Mouse (Mus musculus) adrenal gland, postnatal 36 days (tissue): ENCODE measurements around the gene Il31. TPM values are rescaled to one million over a fixed set of nuclear protein-coding genes. Genes with fewer than 3 reads are reported as not detected.
"Not testable (repeated sequence)": the region's sequence is repeated elsewhere in the genome, so short reads cannot be mapped to it uniquely, and the experiment has no call there.

ENCODE experiments used
- DNase-seq, 2 experiments: peaks; one replicate each; pipeline ENCODE4 v3.0.0; 2021; ENCODE audit warnings: mixed read lengths in 1 of 2
- long read RNA-seq, 2 experiments: library from polyadenylated mRNA; stranded (forward); transcript quantifications; one replicate each; pipeline ENCODE4 v2.0.0; 2021; ENCODE audit warnings: borderline sequencing depth in 2 of 2
- total RNA-seq, 2 experiments: library from RNA; stranded (reverse); gene quantifications; 2 replicates each; pipeline ENCODE4 v1.2.3; 2021

Il31 gene
- not detected for total RNA-seq
- long read RNA-seq, experiment 1: 0 reads
- long read RNA-seq, experiment 2: 0 reads

- no peak for DNase-seq
Measured at GRCm38 (mm10) chr5:123489112-123489785, at the start of gene Il31, which contains the start of gene Lrrc43. Il31 (minus strand) TSS chr5:123489489. Lrrc43 (plus strand) TSS chr5:123489305.

- peak; percentile 32 to 45 for DNase-seq
Measured at GRCm38 (mm10) chr5:123533801-123534200, 44.5 kb upstream of the Il31 start.

GRCm38 (mm10) chr5:123530056-123530455, 40.8 kb upstream of the Il31 start:
- no peak for DNase-seq

- DNase-seq: peak; percentile 37 to 44
Measured at GRCm38 (mm10) chr5:123528641-123529040, 39.4 kb upstream of the Il31 start.

GRCm38 (mm10) chr5:123525916-123526495, 36.7 kb upstream of the Il31 start:
- DNase-seq: no peak

- no peak for DNase-seq
Measured at GRCm38 (mm10) chr5:123525281-123525680, 36.0 kb upstream of the Il31 start, which contains the start of gene Gm49027. Gm49027 (minus strand) TSS chr5:123525488.

- no peak for DNase-seq
Measured at GRCm38 (mm10) chr5:123524393-123524750, 35.1 kb upstream of the Il31 start.

- peak; percentile 99 for DNase-seq
Measured at GRCm38 (mm10) chr5:123523692-123524392, 34.6 kb upstream of the Il31 start, which contains the start of gene Diablo. Diablo (minus strand) TSS chr5:123524176.

- DNase-seq: no peak
Measured at GRCm38 (mm10) chr5:123522166-123522565, 32.9 kb upstream of the Il31 start.

- DNase-seq: no peak
Measured at GRCm38 (mm10) chr5:123521621-123522020, 32.3 kb upstream of the Il31 start.

GRCm38 (mm10) chr5:123520666-123521065, 31.4 kb upstream of the Il31 start:
- DNase-seq: no peak

GRCm38 (mm10) chr5:123514871-123515270, 25.6 kb upstream of the Il31 start:
- no peak for DNase-seq

GRCm38 (mm10) chr5:123512102-123512501, 22.8 kb upstream of the Il31 start:
- DNase-seq: no peak

- DNase-seq: not testable (repeated sequence)
Measured at GRCm38 (mm10) chr5:123511426-123511825, 22.1 kb upstream of the Il31 start.

GRCm38 (mm10) chr5:123510160-123510559, 20.9 kb upstream of the Il31 start, which contains the start of gene B3gnt4:
B3gnt4 (plus strand) TSS chr5:123510460.
- DNase-seq: no peak

- no peak for DNase-seq
Measured at GRCm38 (mm10) chr5:123508921-123509320, 19.6 kb upstream of the Il31 start.

GRCm38 (mm10) chr5:123507936-123508723, 18.8 kb upstream of the Il31 start:
- peak; percentile 86 to 93 for DNase-seq

- DNase-seq: no peak
Measured at GRCm38 (mm10) chr5:123501973-123502372, 12.7 kb upstream of the Il31 start.

- peak; percentile 53 to 61 for DNase-seq
Measured at GRCm38 (mm10) chr5:123499717-123500116, 10.4 kb upstream of the Il31 start.

GRCm38 (mm10) chr5:123489935-123490334, 646 bp upstream of the Il31 start:
- no peak for DNase-seq

GRCm38 (mm10) chr5:123487659-123488395, 1.5 kb downstream of the Il31 start:
- no peak for DNase-seq
